Mouse (Mus musculus): ENCODE measurements at regions not wholly inside any gene's neighbourhood (a gene's known extent, or its start where the extent isn't known, plus 50 kb on each side); places are given as distances from the start of the nearest gene placed in this dataset.
"Not testable (repeated sequence)": the region's sequence is repeated elsewhere in the genome, so short reads cannot be mapped to it uniquely, and the experiment has no call there.

- no peak for DNase-seq (ENCODE audit: low spot score)
These were observed 158.3 kb upstream of the Ptprz1 start for GRCm38 (mm10) chr6:22716864-22717557.

- DNase-seq (ENCODE audit: low spot score): no peak
These were observed 159.0 kb upstream of the Ptprz1 start for GRCm38 (mm10) chr6:22716144-22716856.

DNA sequence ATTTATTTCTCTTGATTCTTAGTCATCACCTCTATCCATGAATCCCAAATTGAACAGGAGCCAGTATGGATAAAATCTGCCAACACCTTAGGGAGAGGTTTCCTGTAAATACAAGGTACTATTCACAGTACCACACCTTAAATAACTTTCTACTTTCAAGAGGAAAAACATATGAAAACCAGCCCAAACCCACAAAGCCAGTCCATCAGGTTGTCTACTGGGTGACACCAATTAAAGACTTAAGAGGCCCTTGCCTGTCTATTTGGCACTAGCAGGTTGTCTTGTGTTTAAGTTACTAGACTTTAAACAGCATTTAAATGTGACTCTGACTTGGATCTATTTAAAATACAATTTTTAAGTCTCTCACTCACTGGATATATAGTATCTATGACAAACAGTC is 177.1 kb upstream of the Ptprz1 start:
- DNase-seq (ENCODE audit: low spot score): no peak

GRCm38 (mm10) chr6:22688678-22689126 is 186.6 kb upstream of the Ptprz1 start:
- no peak for DNase-seq (ENCODE audit: low spot score)

DNA sequence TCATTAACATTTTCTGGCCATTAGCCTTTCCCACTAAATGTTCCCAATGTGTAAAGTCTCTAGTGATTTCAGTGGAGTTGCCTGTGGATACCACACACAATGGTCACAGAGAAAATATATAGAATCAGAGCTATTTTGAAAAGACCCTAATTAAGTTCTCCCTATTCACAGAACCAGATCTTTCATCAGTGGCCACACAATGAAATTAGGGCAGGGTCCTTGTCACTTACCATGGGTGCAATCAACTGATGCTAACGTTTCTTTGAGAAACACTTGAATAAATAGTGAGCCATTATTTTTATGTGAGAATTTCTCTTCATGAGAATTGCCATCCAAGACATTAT is 200.7 kb upstream of the Ptprz1 start:
- no peak for DNase-seq (ENCODE audit: low spot score)

- no peak for DNase-seq (ENCODE audit: low spot score)
These were observed 201.2 kb upstream of the Ptprz1 start for GRCm38 (mm10) chr6:22673919-22674585.

DNA sequence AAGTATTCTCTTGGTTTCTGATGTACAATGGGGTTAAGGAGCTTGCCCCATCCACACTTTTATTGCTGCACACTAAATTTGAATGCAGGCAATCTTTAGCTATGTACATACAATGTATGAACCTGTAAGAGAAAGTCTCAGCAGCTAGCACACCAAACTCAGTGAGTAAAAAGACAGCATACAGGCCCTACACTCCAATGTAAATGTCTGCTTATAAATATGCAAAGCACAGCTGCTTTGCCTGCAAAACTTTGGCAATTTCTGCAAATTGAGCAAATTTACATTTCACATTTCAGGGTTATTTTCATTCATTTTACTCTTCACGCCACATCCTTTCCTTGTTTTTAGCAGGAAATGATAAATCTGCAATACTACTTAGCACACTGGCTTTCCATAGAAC is 203.8 kb upstream of the Ptprz1 start:
- DNase-seq (ENCODE audit: low spot score): no peak

GRCm38 (mm10) chr6:22668190-22668975 is 206.9 kb upstream of the Ptprz1 start:
- DNase-seq (ENCODE audit: low spot score): no peak

DNA sequence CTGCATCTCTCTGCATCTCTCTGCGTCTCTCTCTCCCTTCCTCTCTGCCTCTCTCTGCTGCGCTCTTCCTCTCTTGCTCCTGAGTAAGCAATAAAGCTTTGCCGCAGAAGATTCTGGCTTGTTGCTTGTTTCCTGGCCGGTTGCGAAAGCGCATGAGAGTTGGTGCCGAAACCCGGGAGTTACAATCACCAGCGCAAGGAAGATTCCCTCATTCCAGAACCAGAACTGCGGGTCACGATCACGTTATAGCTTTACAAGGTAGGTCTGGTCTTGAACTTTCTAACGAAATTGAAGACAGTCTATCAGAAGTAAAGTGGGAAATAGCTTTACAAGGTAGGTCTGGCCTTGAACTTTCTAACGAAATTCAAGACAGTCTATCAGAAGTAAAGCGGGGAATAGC is 217.9 kb upstream of the Ptprz1 start:
- DNase-seq (ENCODE audit: low spot score): not testable (repeated sequence)

DNA sequence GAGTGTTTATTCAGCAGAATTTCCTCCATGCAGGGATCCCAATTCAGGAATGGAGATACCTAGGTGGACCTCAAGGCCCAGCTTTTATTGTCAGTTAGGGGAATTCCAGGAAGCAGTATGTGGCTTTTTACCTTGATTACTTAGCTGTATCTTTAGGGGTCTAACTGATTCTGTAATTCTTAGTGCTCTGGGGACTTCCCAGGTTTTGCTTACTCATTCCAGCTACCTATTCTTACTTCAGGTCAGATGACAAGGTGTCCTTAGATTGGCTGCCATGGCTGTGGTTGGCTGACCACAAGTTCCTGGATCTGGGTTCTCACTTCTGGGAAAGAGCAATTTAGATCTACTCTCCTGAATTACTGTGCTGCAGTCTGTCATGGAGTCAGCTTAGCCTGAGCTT is 235.2 kb upstream of the Ptprz1 start:
- no peak for DNase-seq (ENCODE audit: low spot score)

GRCm38 (mm10) chr6:22635141-22635540 is 240.2 kb upstream of the Ptprz1 start:
- DNase-seq (ENCODE audit: low spot score): no peak

- DNase-seq (ENCODE audit: low spot score): no peak
These were observed 240.6 kb upstream of the Ptprz1 start for GRCm38 (mm10) chr6:22634740-22635139.

DNA sequence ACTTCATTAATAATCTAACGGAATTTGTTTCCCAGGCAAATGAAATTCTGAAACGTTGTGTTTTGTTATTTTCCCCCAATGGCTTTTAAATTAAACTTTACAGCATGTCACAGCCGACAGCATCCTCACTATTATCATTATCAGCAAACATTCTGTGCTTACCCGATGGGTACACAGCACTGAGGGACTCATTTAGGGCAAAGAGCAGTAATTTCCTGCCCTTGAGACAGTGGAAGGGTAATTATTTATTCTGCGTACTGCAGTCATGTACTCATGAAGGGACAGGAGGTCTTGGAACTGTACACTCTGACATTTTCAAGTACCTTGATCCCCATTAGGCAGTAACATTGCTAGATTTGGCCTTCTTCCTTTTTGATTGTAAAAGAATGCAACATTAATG is 235.5 kb upstream of the Fam3c start:
- no peak for DNase-seq (ENCODE audit: low spot score)

- no peak for DNase-seq (ENCODE audit: low spot score)
These were observed 228.8 kb upstream of the Fam3c start for GRCm38 (mm10) chr6:22584851-22585250.

GRCm38 (mm10) chr6:22572925-22573324 is 216.9 kb upstream of the Fam3c start:
- no peak for DNase-seq (ENCODE audit: low spot score)

DNA sequence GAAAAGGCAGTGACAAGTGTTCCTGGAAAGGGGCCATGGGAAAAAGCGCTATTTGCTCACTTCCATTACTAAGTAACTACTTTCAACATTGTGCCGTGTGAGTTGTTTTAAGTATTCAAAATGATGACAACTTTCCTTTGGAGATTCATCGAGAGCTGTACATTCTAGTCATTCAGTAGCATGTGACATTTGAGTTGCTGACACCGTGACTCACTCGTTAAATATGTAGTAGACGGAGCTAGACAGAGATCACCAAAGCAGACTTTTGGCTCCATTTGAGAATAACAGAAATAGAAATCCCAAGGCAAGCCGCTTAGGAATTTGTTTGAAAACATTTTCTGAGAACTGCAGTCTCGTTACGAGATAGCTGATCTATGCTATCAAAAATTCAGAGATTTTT is 211.8 kb upstream of the Fam3c start:
- DNase-seq (ENCODE audit: low spot score): no peak

DNA sequence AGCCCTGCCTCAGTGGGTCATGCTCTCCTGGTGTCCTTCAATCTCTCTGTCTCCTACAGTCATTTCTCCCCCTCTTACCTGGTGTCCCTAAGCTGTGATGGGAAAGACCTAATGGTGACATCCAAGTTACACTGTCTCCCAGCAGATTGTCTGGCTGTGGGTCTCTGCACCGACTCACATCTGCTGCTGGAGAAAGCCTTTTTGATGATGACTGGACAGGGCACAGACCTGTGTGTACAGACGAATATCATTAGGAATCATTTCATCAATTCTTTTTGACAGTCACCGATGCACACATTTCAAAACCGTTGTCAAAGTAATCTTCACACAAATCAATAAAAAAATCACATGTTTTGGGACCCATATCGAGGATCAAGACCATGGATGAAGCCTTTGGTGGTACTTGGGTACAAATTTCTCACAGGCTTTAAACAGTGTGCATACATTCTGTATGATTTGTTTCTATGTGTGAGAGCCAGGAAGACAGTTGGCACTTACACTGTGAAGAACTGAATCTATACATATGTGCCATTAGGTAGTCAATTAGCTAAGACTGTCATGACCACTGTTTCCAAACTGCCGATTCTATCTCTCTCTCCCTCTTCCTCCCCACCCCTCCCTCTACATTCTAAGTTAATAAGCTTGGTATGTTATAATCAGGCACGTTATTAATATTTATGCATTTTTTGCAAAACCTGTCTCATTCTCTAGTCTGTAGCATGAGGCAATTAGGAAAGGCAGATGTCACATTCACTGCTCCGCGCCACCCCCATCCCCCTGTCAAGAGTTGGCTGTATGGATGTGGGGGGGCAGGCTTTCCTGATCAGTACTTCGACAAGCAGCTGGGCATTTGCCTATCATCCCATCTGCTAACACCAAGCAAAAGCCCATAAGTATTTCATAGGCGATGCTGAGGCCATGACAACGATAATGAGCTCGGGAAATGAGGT is 192.5 kb upstream of the Fam3c start:
- DNase-seq (ENCODE audit: low spot score): no peak

GRCm38 (mm10) chr6:22541603-22542002 is 185.6 kb upstream of the Fam3c start:
- DNase-seq (ENCODE audit: low spot score): no peak

DNA sequence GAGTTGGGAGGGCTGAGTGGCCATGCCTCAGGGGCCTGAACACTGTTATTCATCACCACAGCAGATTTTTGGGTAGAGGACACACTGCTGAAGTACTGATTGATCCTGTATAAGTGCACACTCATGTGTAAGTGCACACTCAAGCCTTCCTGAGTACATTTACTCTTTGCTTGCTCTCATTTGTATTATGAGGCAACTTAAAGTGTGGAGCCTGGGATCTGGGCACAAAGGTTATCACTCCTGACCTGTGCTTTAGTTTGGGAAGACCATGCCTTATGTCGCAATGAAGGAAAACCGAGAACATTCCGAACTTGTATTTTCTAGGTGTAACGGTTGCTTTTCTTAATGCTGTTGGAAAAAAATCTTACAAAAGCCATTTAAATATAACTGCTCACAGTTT is 182.2 kb upstream of the Fam3c start:
- no peak for DNase-seq (ENCODE audit: low spot score)

GRCm38 (mm10) chr6:22524384-22524783 is 168.3 kb upstream of the Fam3c start:
- DNase-seq (ENCODE audit: low spot score): no peak

- DNase-seq (ENCODE audit: low spot score): no peak
These were observed 167.7 kb upstream of the Fam3c start for GRCm38 (mm10) chr6:22523582-22524234.
